Mouse (Mus musculus): ENCODE measurements around the gene Higd1c.
"Not testable (repeated sequence)": the region's sequence is repeated elsewhere in the genome, so short reads cannot be mapped to it uniquely, and the experiment has no call there.

DNA sequence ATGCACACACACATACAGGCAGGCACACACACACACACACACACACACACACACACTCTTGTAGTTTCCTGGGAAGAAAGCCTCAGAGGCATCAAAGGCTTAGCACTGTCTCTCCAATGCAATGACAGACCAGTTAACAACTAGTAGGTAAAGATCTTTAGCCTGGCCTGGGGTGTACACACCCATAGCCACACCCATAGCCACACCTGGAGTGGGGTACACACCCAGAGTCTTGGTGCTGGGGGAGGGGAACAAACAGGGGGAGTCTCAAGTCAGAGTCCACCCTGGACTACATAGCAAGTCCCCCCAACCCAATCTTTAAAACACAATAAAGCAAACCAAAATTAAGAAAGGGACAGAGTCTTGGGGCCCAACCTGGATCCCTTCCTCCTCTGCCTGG is 27.0 kb upstream of the Higd1c start:
- TF ChIP-seq CTCF (IDR thresholded peaks at IDR 0.05; ENCODE audit: control insufficient read depth, insufficient read depth, insufficient replicate concordance, low read depth, low read length); POLR2A (IDR thresholded peaks at IDR 0.05; ENCODE audit: control insufficient read depth, low read depth, low read length): not testable (repeated sequence)

Data from testis, adult 2 months (tissue).